Mouse (Mus musculus): Measurements from ENCODE around the gene Gm10118. TPM values are rescaled to one million over a fixed set of nuclear protein-coding genes. Genes with fewer than 3 reads are reported as not detected.

The Gm10118 gene
- total RNA-seq (2021) = 1 to 10 TPM; 1.9 to 2.3 TPM
- long read RNA-seq, partial matches to known transcripts = 0 of 1 reads
- long read RNA-seq, other reads (novel, unspliced or antisense) = 0 of 1 reads

DNA sequence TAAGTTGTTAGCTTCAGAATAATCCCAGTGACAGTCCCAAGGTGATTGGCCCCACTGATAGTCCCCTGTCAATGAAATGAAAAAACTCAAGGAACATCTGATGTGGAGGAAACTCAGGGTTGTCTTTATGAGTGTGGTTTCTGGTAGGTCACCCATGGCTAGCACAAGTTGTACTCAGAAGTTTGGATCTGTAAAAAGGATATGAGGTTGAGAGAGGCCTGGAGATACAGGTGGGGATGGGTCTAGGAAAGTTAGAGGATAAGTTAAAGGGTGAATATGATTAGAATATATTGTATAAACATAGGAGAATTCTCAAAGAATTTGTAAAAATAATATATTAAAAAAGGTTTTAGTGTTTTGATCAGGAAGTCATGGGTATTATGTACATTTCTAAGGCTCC is at the start of gene Gm10118:
Gene Gm10118 (minus strand): TSS at position 101 of the 400 bp plus-strand sequence.
- no peak for DNase-seq (ENCODE audit: low spot score in 2 of 2)

DNA sequence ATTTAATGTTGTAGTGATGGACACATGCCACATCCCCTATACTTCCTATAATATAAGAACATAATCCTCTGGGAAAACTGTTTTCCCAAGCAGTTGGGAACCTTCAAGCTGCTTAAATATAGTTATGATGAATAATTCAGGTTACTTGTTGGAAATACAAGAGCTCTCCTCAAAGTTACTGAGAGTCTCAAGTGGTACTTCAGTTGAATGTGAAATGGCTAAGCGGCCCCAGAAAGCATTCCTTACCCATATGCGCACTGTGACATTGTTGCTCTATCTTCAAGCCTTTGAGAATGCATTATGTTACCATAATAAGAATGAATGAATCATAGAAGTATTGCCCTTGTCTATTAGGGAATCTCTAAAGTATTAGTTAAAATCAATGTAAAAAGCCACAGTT is 45.1 kb upstream of the Gm10118 start:
- no peak for DNase-seq (ENCODE audit: low spot score in 2 of 2)

DNA sequence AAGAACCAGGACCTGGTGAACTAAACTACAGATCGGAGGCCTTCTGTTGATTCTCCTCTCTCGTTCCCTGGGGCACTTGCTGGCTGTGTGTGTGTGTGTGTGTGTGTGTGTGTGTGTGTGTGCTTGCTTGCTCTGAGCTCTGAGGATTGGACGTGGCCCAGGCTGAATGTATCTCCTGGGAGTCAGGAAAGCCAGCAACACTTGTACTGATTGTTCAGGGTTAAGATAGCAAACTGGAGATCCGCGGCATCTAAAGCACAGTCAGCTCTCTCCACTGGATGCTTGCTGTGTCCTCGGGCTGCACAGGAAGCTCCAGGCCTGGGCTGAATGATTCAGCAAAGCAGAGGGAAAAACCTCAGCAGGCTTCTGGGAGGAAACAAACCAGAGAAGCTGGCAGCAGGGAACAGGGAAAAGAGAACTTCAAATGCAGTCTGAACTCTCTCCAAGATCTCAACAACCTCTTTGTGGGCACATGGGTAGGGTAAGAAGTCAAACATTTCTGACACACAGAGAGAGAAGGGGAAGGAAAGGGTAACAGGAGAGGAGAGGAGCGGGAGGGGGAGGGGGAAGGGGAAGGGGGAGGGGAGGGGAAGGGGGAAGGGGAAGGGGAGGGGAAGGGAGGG is 27.2 kb upstream of the Gm10118 start:
- DNase-seq (ENCODE audit: low spot score in 2 of 2) = peak in 1 of 2 experiments; percentile 31

DNA sequence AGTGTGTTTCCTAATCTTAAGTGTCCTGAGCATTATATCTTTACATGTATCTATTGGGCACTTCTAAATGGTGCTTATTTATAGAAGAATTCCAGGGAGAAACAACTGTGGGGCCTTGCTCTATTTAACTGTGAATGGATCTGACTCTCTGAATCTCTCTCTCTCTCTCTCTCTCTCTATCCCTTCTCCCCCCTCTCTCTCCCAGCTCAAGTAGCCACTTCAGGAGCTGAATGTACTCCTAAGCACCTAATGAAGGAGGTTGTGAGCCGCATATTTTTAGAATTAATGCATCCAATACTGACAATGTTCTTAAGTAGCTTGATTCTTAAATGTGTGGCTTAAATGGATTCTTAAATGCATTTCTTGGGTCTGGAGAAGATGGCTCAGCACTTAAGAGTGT is 24.2 kb upstream of the Gm10118 start:
- no peak for DNase-seq (ENCODE audit: low spot score in 2 of 2)

DNA sequence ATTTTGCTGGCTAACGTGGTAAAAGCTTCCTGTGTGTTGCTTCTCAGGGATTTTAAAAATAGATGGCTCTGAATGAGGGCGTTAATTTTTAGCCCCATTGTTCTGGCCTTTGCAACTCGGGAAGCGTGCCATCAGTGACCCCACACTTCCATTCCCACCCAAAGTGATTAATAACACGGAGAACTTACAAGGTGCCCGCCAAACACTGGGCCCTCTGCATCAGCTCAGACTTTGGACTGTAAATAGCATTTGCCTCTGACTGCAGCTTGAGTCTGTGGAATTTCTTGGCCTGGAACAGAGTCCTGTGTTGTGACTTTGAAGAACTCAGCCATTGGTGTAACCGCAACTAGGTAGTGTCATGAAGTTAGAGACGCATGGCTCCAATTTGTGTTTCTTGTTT is 23.6 kb upstream of the Gm10118 start:
- no peak for DNase-seq (ENCODE audit: low spot score in 2 of 2)

DNA sequence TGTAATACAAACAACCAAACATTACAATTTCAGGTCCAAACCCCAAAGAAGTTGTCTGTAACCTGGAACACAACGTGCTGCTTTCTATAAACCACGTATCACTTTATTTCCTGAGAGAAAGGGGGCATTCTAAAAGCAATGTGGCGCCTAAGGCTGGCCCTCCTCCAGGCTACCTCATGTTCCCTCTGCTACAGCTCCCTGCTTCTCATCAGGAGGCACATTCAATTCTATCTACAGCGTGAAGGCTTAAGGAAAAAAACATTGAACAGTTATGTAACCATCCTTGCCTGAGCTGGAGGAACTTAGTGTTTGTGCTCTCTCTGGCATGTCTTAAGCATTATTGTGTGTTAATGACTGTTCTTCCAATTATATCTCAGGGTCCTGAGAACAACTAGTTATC is 20.0 kb upstream of the Gm10118 start:
- peak in 1 of 2 experiments; percentile 38 for DNase-seq (ENCODE audit: low spot score in 2 of 2)

DNA sequence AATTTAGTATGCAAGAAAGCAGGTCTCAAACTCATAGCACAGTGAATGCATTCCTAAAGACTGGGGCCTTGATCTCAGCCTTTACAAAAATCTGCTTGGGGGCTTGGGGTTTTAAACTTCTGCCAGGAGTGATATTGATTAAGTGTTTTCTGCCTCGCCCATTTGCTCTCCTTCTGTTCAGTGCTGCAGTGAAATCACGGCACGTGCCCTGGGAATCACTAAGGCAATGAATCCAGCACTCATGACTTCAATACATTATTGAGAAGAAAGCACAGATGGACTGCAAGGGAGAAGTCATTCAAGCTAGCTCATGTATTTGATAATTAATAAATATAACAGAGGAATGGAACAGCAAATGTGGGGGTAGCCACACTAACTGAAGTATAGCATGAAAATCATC is 18.3 kb upstream of the Gm10118 start:
- DNase-seq (ENCODE audit: low spot score in 2 of 2) = no peak

DNA sequence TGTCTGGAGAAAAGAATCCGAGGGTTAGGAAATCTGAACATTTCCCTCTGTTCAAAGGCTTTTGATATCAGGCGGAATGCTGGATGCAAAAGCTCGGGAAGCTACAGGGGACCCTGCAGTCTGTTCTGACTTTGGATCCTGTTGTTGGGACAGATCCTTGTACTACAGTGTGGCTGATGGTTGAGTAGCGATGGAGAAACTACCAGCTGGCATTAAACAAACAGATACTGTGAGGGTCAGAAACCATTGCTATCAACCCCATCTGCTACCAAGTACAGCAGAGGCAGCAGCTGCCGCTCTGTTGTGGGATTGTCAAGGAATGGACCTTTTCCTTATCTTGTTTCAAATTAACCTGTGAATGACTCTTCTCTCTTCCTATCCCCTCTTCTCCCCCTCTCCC is 6.7 kb upstream of the Gm10118 start:
- no peak for DNase-seq (ENCODE audit: low spot score in 2 of 2)

DNA sequence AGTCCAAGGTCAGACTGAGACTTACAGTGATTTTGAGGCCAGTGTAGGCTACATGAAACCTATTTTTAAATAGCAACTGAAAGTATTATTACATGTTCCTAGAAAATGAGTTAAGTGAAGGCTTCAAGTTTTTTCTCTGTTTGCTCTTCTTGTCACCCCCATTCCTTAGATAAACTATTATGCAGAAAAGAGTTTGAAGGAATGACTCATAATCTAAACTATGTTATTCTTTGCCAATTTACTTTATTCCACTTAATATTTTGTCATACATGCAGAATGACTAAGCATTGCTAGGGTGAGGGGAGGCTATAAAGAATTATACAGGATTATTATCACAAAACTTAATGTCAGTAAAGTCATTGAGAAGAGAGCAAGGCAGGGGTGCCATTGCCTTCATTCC is 18.4 kb downstream of the Gm10118 start:
- no peak for DNase-seq (ENCODE audit: low spot score in 2 of 2)

DNA sequence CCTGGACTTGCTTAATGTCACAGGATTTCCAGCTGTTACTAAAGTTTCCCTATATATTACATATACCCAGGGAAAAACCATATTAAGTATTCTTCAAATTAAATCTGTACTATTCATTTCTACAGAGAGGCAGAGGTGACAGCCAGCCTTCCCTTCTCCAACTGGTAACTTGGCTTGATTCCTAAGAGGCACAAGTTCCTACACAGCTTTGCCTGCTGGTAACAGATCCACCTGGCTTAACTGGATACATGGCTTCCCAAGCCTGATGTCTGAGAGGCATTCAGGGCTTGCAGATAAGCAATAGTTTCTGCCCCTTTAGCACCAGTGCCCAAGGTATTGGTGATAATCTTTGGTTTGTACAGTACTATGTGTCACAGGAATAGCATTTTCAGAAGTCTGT is 27.3 kb downstream of the Gm10118 start:
- no peak for DNase-seq (ENCODE audit: low spot score in 2 of 2)

DNA sequence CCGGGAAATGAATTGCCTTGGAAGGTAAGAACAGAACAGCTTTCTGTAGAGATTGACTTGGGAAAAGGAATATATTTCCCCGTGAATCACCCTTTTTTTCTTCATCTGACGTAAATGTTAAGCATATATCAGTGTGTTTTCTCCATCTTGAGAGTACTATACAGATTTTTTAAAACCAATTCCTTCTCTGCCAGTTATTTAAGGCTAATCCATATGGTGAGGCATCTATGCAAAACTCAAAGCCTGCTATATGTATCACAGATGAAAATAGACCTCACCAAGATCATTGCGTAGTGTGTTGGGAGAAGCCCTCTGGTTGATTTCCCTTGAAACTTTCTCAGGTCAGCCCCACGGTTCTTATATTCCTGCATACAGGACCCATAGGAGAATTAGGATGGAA is 32.6 kb downstream of the Gm10118 start:
- DNase-seq (ENCODE audit: low spot score in 2 of 2) = no peak

DNA sequence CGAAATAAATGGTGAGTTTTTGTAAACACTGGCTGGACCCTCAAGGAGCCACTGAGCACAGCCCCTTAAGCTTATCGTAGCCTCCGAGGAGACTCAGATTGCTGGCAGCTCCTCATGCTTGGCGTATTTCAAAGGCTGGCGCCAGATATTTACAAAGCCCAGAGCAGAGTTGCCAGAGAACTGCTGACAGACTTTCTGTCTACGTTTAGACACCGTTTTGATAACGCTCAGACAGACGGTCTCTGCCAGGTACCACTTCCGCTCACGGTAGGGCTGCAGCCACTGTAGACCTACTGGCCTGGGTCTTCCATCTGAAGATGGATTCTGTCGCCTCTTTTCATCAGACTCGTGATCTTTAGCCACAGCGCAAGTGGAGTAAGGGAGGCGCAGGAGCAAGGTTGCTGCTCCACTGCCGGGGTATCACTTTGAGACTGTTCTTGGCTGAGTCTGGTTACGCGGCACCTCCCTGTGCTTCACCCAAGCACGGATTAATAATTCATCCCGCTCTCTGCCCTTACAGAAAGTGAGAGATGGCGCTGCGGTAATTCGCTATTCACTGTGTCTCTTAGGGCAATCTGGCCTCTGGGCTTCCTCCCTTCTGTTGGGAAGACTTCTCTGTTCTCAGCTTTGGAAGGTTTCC is 40.7 kb downstream of the Gm10118 start:
- peak in 1 of 2 experiments; percentile 15 for DNase-seq (ENCODE audit: low spot score in 2 of 2)

DNA sequence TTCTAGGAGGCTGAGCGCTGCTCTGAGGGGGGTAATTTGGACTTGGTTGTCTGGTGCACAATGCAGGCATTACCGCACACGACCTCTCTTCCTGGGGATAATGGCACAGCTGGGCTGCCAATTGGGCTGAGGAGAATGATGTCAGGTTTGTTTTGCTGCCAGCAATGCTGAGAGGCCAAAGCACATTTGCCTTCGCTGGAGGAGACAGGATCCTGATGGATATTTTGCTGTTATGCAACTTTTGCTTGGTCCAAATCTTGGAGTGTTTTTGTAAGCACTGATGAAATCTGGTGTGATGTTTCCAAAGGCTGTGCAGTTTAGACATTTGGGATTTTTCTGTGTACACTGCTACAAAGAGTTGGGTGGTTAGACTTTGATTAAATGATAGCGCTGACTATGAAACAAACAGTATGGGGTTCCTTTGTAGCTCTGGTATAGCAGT is 46.8 kb downstream of the Gm10118 start:
- peak; percentile 25 to 41 for DNase-seq (ENCODE audit: low spot score in 2 of 2)

Other genes with a start within 250 kb of the Gm10118 start
- 10 to 100 TPM; 20.6 to 25.4 TPM for gene Lrrtm3, start 162.8 kb upstream of the Gm10118 start, total RNA-seq (2021)

All from layer of hippocampus, adult 18-20 months (tissue).